Mouse (Mus musculus) left cerebral cortex, postnatal 36 days (tissue): ENCODE results near the gene Neurog2. TPM values are rescaled to one million over a fixed set of nuclear protein-coding genes. Genes with fewer than 3 reads are reported as not detected.

Experiments
- DNase-seq, 2 experiments: peaks; one replicate each; pipeline ENCODE4 v3.0.0; 2021 to 2022; ENCODE audit warnings: low spot score in 2 of 2, mixed read lengths in 1 of 2
- intact Hi-C: fragments of 180-260 bp; cut with DNase I; formaldehyde crosslinking; loops from one replicate; pipeline ENCODE4 v1.15.1; 2025
- total RNA-seq, 2 experiments: library from RNA; stranded (reverse); gene quantifications; 2 replicates each; pipeline ENCODE4 v1.2.3; 2021

The Neurog2 gene
- total RNA-seq, 2 experiments from 2014 or later: 0.34 to 0.79 TPM

DNA sequence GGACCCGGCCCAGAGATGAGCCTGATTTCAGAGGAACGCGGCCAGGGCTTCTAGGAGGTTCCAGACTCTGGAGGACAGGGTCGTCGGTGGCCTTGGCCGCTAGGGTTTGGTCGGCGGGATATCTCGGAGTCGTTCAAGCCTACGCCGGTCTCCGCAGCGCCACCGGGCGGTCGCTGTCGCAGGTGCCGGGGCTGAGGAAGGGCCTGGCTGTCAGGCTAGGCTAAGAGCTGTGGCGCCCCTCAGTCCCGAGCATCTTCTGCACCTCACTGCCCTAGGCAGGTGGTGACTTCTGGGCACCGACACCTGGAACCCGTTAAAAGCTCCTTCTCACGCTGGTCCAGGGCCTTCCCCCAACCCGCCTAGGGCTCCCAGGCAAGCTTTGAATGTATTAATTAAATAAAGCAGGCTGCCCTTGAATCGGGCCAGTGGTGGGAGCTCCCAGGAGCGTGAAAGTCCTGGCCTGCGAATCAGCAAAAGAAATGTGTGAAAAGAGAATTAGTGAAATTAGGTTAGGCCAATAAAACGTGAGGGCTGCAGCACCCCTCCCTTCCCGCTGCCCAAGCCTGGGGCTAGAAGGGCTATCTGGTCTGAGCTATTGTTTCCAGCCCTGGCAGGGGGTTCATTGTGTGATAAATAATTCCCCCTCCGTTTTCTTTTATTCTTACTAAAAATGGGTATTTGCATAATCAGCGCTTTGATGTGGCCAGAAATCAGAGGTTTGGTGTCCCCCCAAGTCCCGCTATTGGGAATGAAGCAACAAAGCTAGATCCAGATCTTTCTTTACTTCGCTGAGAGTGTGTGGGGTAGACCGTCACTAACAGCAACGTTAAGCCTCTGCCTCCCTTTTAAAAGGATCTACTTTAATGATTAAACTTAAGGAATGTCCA is 7.2 kb downstream of the Neurog2 start:
- no peak for DNase-seq
- intact Hi-C loops: no loop called here

DNA sequence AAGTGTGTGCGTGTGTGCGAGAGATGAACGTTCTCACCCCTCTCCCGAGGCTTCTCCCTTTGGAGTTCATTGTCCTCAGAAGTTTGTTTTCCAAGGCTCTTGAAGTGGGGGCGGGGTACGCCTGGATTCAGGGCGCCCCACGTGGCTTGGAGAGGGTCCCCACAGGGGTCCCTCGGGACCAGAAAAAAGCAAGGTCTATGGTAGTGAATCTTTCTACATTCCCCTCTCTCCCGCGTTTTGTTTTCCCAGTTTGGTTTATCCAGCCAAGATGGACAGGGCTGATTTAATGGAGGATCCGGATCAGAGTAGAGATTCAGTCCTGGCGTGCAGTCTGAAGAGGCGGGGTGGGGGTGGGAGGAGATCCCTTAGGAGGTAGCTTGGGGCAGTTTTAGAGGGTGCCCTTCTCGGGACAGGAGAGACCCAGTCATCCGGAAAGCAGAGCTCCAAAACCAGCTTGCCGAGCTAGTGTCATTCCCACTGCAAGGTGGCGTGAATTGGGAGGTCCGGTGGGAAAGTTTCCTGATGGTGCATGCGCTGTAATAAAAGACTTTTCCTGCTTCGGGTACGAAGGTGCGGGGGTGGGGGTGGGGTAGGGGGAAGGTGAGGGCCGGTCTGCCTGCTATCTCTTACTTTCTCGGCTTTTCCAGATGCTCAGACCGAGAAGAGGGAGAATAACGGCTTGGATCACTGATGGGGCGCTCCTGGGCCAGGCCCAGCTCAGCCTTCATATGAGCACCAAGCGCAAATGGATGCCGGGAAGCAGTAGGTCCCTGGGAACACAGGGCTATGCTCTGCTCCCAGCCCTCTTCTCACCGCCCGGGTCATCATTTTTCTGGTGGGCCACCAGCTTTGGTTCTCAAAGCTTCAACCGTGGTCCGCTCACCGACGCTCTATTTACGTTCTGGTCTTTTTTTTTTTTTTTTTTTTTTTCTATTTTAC is 8.1 kb downstream of the Neurog2 start:
- intact Hi-C loops: no loop called here
- no peak for DNase-seq

DNA sequence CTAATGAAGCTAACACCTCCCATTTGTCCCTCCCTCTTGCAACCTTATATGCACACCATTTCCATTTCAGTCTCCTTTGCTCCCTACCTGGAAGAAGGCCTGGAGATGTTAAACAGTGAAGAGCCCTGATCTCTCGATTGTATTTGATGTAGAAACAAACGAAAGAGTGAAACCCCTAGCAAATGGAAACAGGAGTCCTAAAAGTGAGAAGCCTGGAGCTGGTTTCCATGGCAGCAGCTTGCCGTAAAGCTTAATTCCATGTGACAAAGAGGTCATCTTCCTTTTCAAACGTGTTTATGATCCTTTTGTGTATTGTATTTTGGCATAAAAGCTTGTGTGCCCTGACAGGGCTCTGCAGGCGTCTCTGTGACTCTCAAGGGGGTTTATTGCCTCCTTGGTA is 9.3 kb downstream of the Neurog2 start:
- DNase-seq: no peak
- intact Hi-C loops: no loop called here

DNA sequence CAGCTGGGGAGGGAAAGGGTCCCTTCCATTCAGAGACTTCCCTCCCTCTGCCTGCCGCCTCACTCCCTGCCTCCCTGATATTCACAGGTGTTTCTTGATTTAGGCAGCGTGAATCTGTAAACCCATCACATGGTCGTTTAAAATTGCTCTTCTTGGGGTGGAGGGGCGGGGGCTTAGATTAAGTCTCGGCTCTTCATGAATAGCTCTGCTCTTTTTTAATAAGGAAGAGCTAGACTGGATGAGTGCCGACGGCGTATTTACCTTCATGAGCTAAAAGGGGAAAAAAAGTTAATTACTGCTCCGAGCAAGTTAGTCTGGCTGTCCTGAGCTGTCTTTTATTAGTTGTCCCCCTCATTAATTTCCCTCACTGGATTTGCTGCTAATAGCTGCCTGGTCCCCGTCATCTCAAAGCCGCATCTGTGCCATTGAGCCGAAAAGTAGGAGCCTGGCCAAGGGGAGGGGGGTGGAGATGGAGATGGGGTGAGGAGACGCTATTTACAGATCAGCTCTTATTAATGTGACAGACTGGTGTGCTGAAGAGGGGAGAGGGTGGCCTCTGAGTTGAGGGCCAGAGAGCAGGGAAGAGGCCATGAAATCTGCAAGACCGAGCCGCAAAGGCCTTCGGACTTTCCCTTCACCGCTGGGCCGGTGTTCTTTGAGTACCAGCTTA is 13.4 kb downstream of the Neurog2 start:
- no peak for DNase-seq
- intact Hi-C loops: no loop called here

- DNase-seq: no peak
- intact Hi-C loops: no loop called here
Measured at GRCm38 (mm10) chr3:127651742-127652653, 19.1 kb downstream of the Neurog2 start.

DNA sequence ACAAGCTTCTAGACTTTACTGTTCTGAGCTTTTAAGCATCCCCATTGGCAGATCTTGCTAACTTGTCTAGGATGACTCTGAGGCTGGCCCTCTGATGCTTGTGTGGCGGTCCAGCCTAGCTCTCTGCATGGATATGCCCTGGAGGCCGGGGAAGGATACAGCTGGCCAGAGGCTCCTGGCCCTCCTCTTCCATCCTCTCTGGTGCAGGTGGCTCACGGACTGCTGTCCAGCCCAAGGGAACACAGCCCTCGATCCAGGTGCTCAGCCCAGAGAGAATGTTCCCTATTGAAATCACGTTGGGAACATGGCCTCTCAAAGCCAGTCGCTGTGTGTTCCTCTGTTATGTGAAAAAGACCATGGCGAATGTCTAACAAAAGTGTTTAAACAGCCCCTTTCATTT is 27.8 kb downstream of the Neurog2 start:
- intact Hi-C loops: no loop called here
- no peak for DNase-seq

DNA sequence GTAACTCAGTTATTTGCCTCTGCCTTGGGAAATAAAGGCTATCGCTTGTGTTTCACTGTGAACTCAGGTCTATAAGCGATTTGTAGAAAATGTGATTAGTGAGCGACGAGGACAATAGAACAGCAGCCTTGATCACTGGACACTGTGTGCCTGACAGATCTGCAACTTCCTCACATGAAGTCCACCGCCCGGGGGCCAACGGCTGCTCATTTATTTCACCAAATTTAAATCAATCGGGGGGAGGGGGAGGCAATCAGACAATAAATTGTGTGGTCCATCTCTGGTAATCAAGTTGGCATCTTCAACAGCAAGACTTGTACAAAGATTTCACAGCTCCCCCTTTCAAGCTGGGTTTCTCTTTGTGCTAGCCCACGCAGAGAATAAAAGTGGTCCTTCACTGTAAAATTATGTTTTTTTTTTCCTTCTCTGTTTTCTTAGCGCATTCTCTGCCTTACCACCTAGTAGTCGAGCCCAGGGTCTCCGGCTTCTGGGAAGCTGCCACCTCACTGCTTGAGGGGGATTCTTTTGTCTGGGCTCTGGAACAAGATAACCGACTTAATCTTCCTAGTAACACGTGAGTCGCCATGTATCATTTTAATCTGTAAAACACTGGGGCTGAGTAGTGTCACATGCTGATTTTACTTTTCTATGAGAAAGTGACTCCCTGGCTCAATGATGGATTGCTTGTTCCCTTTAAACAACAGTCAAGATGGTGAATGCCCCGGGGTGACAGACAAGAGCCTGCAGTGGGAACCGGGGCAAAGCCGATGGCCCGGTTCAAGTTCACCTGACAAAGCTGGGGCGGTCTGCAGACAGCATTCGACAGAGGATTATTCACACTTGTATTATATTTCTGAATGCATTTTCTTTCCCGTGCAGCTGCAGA is 29.0 kb downstream of the Neurog2 start:
- intact Hi-C loops: no loop called here
- no peak for DNase-seq

DNA sequence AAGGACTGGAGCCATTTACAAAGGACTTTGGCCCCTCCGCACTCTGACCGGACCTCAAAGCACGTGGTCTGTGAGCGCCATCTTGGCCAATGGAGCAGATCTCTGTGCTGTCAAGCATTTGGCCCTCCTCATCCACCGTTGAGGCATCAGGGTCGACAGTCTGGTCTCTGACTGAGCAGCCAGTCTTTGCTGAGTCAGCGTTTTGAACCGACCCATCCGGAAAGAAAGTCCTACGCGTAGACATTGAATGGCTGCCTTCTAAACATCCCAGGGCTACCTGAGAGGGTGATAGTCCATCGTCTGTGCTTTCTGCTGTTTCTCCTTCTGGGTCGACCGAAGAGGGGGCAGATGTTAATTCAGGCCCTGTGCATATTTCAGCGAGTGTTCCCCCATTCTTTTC is 46.8 kb downstream of the Neurog2 start:
- intact Hi-C loops: no loop called here
- no peak for DNase-seq

Other genes with a start within 250 kb of the Neurog2 start
- 100 to 1,000 TPM; 847 to 969 TPM for gene Ank2, start 133.8 kb upstream of the Neurog2 start, total RNA-seq
- gene Larp7, start 79.8 kb upstream of the Neurog2 start, total RNA-seq: 10 to 100 TPM; 16.7 to 17.3 TPM
- 1 to 10 TPM; 2.6 to 3.6 TPM for gene Zgrf1, start 79.6 kb upstream of the Neurog2 start, total RNA-seq
- gene Alpk1, start 147.4 kb downstream of the Neurog2 start, total RNA-seq: 1 to 10 TPM; 3.0 to 4.6 TPM
- 1 to 10 TPM; 4.7 to 5.0 TPM for gene Tifa, start 156.7 kb downstream of the Neurog2 start, total RNA-seq
- gene Ap1ar, start 204.4 kb downstream of the Neurog2 start, total RNA-seq: 10 to 100 TPM; 79.4 to 83.4 TPM